Mouse (Mus musculus) adrenal gland, postnatal 10 days (tissue): ENCODE data around the gene Tex38. TPM values are rescaled to one million over a fixed set of nuclear protein-coding genes. Genes with fewer than 3 reads are reported as not detected.
A peak's percentile ranks its signal among the peaks of the same experiment; 100 is the strongest.

Experiments used
- DNase-seq: peaks from one replicate; pipeline ENCODE4 v3.0.0; 2021; ENCODE audit warnings: mixed read lengths
- long read RNA-seq, 2 experiments: library from polyadenylated mRNA; stranded (forward); transcript quantifications; one replicate each; pipeline ENCODE4 v2.0.0; 2021
- total RNA-seq, 2 experiments: library from RNA; stranded (reverse); gene quantifications; 2 replicates each; pipeline ENCODE4 v1.2.3; 2021

The Tex38 gene
- 1 to 10 TPM; 1.0 to 1.3 TPM for total RNA-seq
- long read RNA-seq, experiment 1, result 0 reads
- long read RNA-seq, experiment 2, result 0 reads

GRCm38 (mm10) chr4:115780918-115781317 lies at the start of gene Tex38:
TSS of gene Tex38 (minus strand) at chr4:115781018.
- DNase-seq, result no peak

DNA sequence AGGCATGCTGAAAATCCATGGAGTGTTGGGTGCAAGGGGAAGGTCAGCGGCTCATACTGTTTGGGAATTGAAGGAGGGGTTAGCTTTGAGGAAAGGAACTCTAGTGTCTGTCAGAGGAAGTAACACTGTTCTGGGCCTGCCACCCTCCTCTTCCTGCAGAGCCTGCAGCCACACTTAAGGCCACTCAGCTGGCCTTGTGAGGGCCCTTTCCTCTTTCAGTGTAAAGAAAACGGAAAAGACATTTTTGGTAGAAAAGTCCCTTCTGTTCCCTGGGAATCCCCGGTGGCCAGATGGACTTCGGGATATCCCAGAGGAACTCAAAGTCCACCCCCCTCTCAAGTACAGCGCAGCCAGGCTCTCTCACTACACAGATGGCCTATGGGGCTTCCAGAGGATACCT lies 49.7 kb upstream of the Tex38 start:
- DNase-seq, result no peak

DNA sequence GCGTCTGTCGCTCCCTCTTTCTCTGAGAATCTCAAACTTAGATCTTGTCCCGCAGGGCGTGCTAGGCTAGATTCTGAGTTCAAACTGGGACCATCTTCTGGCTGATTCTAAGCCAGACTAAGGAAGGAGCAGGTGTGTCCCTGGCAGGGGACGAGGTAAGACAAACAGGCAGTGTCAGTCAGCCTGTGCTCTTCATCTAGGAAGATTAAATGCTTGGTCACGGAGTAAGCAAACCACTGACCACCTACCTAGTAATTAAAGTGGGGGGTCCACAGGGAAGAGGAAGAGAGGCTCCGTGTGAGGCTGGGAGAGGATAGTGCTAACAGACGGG lies 47.7 kb upstream of the Tex38 start:
- DNase-seq, result no peak

DNA sequence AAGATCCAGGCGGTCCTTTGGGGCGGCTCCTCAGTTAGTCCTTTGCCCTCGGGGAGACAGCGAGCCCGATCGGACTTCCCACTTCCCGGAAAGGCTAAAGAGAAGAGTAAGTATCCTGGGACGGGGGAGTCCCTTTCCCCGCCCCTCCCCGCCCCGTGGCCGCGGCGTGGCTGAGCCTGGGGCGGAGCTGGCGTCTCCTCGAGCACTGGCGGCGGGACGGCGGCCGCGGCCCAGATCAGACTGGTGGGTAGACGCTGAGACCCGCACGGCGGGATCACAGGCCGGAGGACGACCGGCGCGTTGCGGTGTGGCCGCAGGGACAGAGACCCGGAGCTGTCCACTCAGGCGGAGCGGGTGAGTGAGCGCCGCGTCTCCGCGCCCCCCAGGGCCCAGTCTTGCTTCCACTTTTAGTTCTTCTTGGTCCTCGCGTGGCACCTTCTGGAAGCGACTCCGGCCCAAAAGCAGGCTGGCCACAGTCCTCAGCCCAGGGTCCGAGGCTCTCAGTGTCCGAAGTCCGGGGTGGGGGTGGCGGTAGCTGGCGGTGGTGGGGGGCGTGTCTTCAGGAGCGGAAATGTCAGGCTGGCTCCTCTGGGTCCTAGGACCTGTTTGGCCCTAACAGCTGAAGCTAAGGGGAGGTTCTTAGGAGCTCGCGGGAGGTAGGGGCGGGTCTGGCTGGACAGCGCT lies 47.2 kb upstream of the Tex38 start, which contains the start of gene Mob3c:
TSS of gene Mob3c (plus strand) at position 205 of the 684 bp plus-strand sequence.
- DNase-seq, result peak; percentile 90

GRCm38 (mm10) chr4:115827535-115827887 lies 46.7 kb upstream of the Tex38 start:
- DNase-seq, result no peak

- no peak for DNase-seq
Observed at GRCm38 (mm10) chr4:115827066-115827465, 46.2 kb upstream of the Tex38 start.

DNA sequence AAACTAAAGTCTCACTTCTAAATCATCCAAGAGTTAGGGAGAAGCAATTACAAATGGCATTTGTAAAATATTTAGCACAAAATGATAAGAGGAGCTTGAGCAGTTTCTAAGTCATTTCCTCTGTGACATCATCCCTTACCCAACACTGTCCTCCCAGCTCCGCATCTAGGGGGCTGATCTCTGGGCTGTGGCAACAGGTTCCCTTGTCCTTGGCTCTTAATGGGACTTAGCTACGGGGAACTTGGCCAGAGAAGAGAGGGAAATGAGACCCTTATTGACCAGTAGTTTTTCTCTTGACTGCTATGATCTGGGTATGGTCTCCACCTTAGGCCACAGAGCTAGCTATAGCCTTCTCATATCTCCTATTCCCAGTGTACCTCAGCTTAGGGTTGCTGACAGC lies 44.5 kb upstream of the Tex38 start:
- no peak for DNase-seq

DNA sequence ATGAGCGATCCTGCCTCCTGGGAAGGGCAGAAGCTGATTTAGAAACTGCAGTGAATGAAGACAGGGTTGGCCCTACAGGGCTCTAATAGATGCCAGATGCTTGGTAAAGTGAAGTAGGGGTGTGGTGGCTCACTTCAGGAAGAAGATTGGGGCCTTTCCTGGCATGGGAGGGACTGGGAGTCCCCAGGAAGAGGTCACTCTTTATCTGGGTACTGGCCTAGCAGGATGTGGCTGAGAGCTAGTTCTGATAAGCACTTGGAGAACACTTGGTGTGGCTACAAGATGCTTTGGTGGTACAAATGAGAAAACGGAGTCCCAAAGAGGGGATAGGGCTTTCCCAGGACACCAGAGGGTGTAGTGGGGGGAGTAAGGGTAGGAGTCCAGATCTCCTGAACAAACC lies 43.4 kb upstream of the Tex38 start:
- no peak for DNase-seq

GRCm38 (mm10) chr4:115821928-115822327 lies 41.1 kb upstream of the Tex38 start:
- peak; percentile 44 for DNase-seq

DNA sequence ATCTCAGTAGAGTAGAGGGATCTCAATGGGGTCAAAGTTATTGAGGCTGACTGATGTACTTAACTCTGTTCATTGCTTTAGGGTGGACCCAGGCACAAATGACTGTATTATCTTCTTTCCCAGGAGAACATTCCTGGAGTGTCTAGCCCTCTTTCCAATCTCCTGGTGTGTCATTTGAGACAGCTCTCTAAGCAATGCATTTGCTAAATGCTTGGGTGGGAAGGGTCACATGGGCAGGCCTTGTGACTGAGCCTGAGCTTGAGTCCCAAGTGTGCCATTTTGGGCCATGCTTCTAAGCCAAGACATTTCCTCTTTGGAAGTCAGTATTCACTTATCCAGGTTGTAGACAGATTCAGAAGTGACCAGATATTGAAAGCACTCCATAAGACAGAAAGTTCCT lies 40.6 kb upstream of the Tex38 start:
- no peak for DNase-seq

GRCm38 (mm10) chr4:115820944-115821343 lies 40.1 kb upstream of the Tex38 start:
- DNase-seq, result no peak

GRCm38 (mm10) chr4:115820199-115820598 lies 39.4 kb upstream of the Tex38 start:
- DNase-seq, result no peak

GRCm38 (mm10) chr4:115815606-115816005 lies 34.8 kb upstream of the Tex38 start:
- DNase-seq, result no peak

GRCm38 (mm10) chr4:115812326-115812725 lies 31.5 kb upstream of the Tex38 start:
- no peak for DNase-seq

- DNase-seq, result peak; percentile 42
Observed at GRCm38 (mm10) chr4:115799981-115800380, 19.2 kb upstream of the Tex38 start.

- DNase-seq, result no peak
Observed at GRCm38 (mm10) chr4:115795360-115795759, 14.5 kb upstream of the Tex38 start.

DNA sequence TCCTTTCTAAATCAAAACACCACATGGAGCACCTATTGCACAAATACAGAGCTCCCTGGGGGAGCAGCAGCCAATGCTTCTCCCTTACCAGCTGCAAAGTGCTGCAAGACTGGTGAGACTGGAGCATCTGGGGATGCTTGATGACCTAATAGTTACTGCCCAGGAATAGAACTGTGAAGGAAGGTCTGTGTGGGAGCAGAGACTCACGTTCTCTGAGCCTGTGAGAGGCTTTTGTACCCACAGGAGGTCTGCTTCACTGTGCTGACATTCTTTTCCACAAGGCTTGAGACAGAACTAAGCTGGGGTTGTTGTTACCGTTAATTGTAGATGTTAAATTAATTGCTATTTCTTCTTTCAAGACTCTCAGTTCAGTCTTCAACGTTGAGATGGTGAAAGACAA lies 10.0 kb upstream of the Tex38 start:
- no peak for DNase-seq

GRCm38 (mm10) chr4:115785511-115786034 lies 4.8 kb upstream of the Tex38 start:
- DNase-seq, result peak; percentile 30

DNA sequence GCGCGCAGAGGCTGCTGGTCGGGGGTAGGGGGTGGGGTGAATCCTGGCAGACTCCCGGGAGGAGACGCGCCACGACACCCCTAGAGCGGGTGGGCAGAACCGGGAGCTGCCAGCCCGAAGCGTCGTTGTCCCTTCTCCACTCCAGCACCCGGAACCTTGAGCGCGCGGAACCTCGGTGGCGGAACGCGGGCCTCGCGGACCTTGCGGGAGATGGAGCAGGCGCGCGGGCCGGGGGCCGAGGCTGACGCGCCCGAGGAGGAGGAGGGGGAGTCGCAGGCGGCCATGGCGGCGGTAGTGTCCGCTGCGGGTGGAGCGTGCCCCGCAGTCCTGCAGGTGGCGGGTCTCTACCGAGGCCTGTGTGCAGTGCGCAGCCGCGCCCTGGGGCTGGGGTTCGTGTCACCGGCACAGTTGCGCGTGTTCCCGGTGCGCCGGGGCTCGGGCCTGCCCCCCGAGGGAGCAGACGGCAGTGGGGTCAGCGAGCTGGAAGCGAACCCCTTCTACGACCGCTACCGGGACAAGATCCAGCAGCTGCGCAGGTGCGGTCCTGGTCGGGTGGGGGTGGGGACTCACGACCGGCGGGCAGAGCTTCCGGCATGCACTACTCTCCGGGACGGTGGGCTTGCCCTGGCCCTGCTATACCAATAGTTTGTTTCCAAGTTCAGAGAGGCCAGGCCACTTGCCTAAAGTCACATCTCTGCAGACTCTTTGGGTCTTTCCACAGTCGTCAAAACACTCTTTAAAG lies 4.1 kb upstream of the Tex38 start, which contains the start of gene Atpaf1:
TSS of gene Atpaf1 (plus strand) at position 44 of the 742 bp plus-strand sequence.
- DNase-seq, result peak; percentile 86

- peak; percentile 49 for DNase-seq
Observed at GRCm38 (mm10) chr4:115782026-115782805, 1.4 kb upstream of the Tex38 start.

GRCm38 (mm10) chr4:115780269-115780668 lies 549 bp downstream of the Tex38 start:
- no peak for DNase-seq

GRCm38 (mm10) chr4:115777627-115778026 lies 3.2 kb downstream of the Tex38 start:
- DNase-seq, result no peak

DNA sequence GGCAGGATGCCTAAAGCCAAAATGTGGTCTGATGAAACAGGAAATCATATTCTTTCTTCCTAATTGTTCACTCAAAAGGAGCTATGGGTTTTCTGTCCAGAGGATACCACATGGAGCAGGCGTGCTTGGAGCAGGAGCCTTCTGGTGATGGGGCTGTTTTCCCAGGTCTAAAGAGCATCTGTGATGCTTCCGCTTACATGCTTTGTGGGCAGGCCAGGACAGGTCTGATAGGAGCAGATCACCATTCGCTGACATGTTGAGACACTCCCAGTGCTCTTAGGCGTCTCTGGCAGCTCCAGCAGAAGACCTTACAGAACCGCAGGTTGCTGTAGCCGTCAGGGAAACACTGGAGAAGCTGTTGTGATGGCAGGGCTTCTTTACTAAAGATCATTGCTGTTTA lies 5.8 kb downstream of the Tex38 start:
- no peak for DNase-seq
